Mouse (Mus musculus) right cerebral cortex, postnatal 14 days (tissue): Measurements from ENCODE around the gene Fbn1.

ENCODE experiments used
- DNase-seq: peaks from one replicate; pipeline ENCODE4 v3.0.0; 2022

The Fbn1 gene

GRCm38 (mm10) chr2:125331581-125331980 is 176.2 kb downstream of the Fbn1 start:
- no peak for DNase-seq

- DNase-seq: no peak
These were observed 177.3 kb downstream of the Fbn1 start for GRCm38 (mm10) chr2:125330506-125330905.

- DNase-seq: no peak
These were observed 182.5 kb downstream of the Fbn1 start for GRCm38 (mm10) chr2:125325125-125325855.

DNA sequence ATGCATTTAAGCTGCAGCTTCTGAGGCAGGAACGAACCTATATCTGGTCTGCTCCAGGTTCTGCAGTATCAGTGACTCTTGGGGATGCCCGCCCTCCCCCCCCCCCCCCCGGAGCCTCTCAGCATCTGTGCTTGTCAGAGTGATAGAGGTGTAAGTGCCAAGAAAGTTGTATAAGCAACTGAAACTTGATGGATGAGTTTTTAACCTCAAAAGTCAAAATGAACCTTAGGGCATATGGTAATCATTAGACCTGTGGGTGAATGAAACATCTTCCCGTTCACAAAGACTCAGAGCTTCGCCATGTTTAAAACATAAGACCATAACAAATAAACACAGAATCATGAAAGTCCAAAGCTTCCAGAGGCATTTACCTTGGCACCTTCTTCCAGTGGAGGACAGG is 183.3 kb downstream of the Fbn1 start:
- no peak for DNase-seq

DNA sequence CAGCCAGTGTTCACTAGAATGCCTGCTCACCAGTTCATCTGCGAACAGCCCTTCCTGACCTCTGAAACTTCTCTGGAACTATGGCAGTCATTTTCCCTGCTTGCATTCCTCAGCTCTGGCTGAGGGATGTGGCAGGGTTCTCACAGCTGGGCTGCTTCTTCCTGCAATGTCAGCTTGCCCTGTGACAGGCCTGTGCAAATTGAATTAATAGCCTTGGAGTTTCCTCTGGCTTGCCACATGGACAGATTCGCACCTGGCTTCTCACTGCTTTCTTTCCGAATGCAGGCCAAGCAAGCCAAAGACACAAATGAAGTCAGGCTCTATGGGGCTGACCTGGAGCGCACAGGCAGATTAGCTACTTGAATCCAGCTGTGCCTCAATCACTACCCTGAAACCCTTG is 184.4 kb downstream of the Fbn1 start:
- DNase-seq: no peak

DNA sequence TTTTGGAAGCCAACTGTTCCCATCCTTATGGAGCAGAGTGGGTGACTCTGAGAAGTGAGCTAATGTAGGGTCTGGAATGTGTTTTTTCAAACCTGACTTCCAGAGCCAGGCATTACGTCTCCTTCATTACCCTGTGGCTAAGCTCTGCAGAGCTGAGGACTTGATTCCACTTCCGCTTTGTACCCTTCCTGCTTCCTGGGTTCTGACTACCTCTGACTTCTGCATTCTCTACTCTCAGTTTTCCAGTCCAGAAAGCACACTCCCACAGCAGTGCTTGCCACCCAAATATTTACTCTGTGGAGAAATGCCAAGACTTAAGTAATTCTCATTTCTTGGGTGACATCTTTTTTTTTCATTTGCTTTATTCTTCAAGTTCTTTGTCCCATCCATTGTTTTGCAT is 185.2 kb downstream of the Fbn1 start:
- no peak for DNase-seq

- DNase-seq: no peak
These were observed 186.7 kb downstream of the Fbn1 start for GRCm38 (mm10) chr2:125321071-125321470.

DNA sequence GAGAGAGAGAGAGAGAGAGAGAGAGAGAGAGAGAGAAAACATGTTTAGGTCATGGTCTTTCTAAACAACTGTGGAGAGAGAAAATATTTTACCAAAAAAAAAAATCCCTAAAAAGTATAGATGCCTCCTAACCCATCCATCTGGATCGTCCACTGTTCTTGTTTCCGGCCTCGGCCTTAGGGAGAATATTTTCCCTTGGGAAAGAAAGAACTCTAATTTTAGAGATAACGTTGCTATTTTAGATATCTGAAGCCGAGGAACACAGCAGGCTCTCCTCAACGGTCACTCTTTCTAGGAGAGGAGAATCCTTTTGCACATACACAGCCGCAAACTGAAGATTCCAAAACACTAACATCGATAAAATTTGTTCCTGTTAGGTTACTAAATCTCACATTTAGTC is 188.1 kb downstream of the Fbn1 start:
- no peak for DNase-seq

GRCm38 (mm10) chr2:125318371-125319061 is 189.3 kb downstream of the Fbn1 start:
- DNase-seq: no peak

GRCm38 (mm10) chr2:125315203-125315602 is 192.6 kb downstream of the Fbn1 start:
- DNase-seq: no peak

- no peak for DNase-seq
These were observed 193.4 kb downstream of the Fbn1 start for GRCm38 (mm10) chr2:125314169-125314925.

DNA sequence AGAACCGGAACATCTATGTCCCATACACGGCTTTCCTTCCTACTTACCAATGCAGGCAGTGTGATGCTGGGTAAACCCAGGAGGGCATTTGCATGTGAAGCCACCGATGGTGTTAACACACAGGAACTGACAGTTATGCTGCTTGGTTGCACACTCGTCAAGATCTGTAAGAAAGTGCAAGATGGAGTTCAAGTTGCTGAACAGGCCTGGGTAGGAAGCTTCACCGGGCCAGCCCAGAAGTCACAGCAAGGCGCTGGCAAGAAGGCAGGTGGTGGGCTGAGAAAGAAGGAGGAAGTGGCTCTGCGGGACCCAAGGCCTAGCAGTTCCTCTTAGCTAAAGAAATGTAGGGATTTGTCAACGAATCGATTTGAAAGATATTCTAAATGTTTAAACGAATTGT is 198.1 kb downstream of the Fbn1 start:
- DNase-seq: no peak

DNA sequence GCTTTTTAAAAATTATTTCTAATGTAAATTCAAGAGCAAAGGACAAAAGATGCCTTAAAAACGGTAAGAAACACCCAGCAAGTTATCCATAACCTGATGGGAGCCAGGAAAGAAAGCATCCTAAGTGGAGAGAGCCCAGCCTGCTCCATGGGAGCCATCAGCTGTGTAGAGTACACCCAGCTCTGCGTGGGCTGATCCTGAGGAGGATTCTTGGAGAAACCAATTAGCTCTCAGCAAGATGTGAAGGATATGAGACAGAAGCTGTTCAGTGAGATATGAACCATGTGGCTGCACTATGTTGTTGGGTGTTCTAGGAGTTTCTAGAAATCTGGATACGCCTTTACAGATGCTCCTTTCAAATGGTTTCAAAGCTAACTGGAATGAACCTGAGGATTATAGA is 202.1 kb downstream of the Fbn1 start:
- DNase-seq: peak; percentile 17

- DNase-seq: no peak
These were observed 203.0 kb downstream of the Fbn1 start for GRCm38 (mm10) chr2:125304746-125305145.

DNA sequence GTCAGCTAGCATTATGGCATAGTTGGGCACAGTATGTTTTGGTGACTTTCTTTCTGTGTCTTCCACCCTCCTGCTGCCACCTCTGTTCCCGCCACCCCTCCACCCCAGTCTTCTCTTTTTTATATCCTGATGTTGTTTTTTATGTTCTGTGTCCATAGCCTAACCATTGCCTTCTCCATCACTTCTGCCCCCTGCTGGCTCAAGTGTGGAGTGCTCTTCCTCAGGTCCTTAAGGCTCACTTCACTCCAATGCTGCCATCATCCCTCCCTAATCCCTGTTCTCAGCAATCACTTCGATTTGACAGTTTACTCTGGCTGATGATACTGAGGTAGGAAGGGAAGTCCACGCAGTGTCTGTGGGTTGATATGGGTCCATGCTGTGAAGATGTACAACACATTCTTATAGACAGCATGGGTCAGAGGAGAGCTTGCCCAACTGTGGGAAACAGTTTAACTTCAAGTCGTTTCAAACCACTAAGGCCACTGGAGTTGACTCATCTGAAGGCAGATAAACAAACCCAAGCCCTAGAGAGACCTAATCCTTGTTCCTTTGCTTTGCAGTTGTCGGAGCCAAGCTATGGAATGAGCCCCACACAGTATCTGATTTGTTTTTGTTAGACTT is 203.9 kb downstream of the Fbn1 start:
- no peak for DNase-seq

DNA sequence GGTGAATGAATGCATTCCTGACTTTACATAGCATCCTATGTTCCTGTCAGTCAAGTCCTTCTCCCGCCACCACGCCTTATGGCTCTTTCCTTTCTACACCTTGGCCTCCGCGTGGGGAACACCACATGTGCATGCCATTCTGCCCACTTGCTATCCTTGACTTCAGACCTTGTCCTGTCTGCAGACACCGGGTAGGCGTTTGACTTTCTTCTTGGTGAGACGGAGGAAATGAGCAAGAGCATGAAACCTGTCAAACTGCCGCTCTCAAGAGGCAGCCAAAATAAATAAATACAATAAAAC is 205.2 kb downstream of the Fbn1 start:
- no peak for DNase-seq

DNA sequence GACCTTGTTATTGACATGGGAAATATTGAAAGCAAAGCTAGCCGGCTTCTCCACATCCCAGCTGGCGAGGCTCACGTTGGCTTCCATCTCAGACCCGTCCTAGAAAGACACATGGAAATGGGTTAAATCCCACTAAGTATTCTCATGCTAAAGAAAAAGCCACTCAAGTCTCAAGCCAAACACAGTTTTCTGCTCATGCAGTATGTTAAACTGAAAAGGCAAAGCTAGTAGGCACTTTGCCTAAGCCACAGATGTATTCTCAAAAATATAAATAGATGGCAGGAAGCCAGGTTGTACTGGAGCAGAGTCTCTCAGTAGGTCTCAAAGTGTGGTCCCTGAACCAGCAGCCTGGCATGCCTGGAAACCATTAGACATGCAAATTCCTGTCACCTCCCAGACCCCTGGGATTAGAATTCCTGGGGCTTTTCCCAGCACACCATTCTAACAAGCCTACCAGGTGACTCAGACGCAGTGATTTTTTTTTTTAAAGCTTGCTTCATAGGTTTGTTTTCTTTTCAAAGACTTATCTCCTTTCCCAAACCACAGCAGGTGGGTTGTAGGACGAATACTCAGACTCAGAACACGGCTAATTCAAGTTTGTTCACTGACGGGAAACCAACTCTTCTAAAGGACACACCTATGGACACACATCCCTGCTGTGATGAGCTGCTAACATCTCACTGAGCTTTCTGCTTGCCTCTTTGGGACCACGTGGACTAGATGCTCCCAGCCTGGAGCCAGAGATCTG is 205.7 kb downstream of the Fbn1 start:
- DNase-seq: no peak

DNA sequence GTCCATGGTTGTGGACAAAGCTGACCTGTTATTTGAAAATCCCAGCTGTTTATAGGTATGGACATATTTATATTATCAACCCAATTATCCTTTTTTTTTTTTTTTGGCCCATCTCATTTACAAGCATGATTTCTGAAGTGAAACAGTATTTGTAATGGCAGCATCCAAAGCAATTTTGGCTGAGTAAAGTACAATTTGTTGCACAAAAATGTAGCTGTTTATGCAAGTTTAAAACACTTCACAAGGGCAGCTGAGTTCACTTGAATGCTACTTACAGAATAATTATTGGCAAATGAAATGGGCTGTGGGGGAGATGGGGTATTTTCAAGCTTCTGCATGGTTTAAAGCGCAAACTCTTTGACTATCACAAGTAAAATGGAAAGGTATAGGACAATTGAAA is 209.0 kb downstream of the Fbn1 start:
- DNase-seq: no peak

- no peak for DNase-seq
These were observed 212.3 kb downstream of the Fbn1 start for GRCm38 (mm10) chr2:125295526-125295925.

GRCm38 (mm10) chr2:125293969-125294491 is 213.8 kb downstream of the Fbn1 start:
- DNase-seq: no peak

- DNase-seq: no peak
These were observed 215.2 kb downstream of the Fbn1 start for GRCm38 (mm10) chr2:125292616-125293015.

- no peak for DNase-seq
These were observed 216.7 kb downstream of the Fbn1 start for GRCm38 (mm10) chr2:125291101-125291500.
